Mouse (Mus musculus) forebrain, embryonic 14.5 days (tissue): ENCODE data around the gene Lsm7. TPM values are rescaled to one million over a fixed set of nuclear protein-coding genes. Genes with fewer than 3 reads are reported as not detected.
A peak's percentile ranks its signal among the peaks of the same experiment; 100 is the strongest.

Experiments
- ATAC-seq: fragments of 200-750 bp; cut with Nextera tagmentation; 2 replicates; pipeline ENCODE4 v1.8.0; 2017; ENCODE audit warnings: mild to moderate bottlenecking, moderate library complexity
- DNase-seq: peaks from one replicate; pipeline ENCODE4 v3.0.0-alpha.2; 2015; ENCODE audit warnings: low spot score
- H3K27ac ChIP-seq: fragments of 300-500 bp; sonication (generic); 2 replicates; pipeline ENCODE4 v1.5.1; 2014; ENCODE audit warnings: low read depth, mild to moderate bottlenecking, control low read depth, low read length, moderate library complexity
- H3K27me3 ChIP-seq: fragments of 300-500 bp; sonication (generic); replicated peaks from 2 replicates; pipeline ENCODE4 v1.6.1; 2014; ENCODE audit warnings: low read length, control low read depth, mixed read lengths; ENCODE audit not compliant: control insufficient read depth, insufficient read depth
- H3K36me3 ChIP-seq: fragments of 300-500 bp; sonication (generic); 2 replicates; pipeline ENCODE4 v1.6.1; 2014; ENCODE audit warnings: low read length, control low read depth; ENCODE audit not compliant: control insufficient read depth, insufficient read depth
- H3K4me1 ChIP-seq: fragments of 300-500 bp; sonication (generic); 2 replicates; pipeline ENCODE4 v1.6.1; 2014; ENCODE audit warnings: antibody characterized with exemption, low read length, control low read depth; ENCODE audit not compliant: control insufficient read depth, insufficient read depth
- H3K4me2 ChIP-seq: fragments of 300-500 bp; sonication (generic); 2 replicates; pipeline ENCODE4 v1.6.1; 2014; ENCODE audit warnings: mild to moderate bottlenecking, control low read depth, low read length
- H3K4me3 ChIP-seq: fragments of 300-500 bp; sonication (generic); 2 replicates; pipeline ENCODE4 v1.5.1; 2014; ENCODE audit warnings: low read depth, low read length, control low read depth
- H3K9ac ChIP-seq: fragments of 300-500 bp; sonication (generic); 2 replicates; pipeline ENCODE4 v1.6.1; 2014; ENCODE audit warnings: mild to moderate bottlenecking, low read length, control low read depth, moderate library complexity
- H3K9me3 ChIP-seq: fragments of 300-500 bp; sonication (generic); replicated peaks from 2 replicates; pipeline ENCODE4 v1.6.1; 2016; ENCODE audit warnings: low read length, control low read depth, mixed read lengths; ENCODE audit not compliant: control insufficient read depth
- WGBS: fragments of 180-500 bp; shearing (Covaris S2); extraction: QIAGEN DNeasy Blood & Tissue Kit; methylation state at CpG from one replicate; pipeline ENCODE4 v1.1.7; 2014; 5-methylcytosine and 5-hydroxymethylcytosine counted together
- polyA plus RNA-seq: library from polyadenylated mRNA; unstranded; fragments of >200 nt; fragmentation: Nextera tagmentation; extraction: Ambion mirVana; gene quantifications from 2 replicates; pipeline ENCODE4 v1.2.1, GENCODE M21; 2014

The Lsm7 gene
- polyA plus RNA-seq, 1 experiment from 2014 or later: 372 TPM

DNA sequence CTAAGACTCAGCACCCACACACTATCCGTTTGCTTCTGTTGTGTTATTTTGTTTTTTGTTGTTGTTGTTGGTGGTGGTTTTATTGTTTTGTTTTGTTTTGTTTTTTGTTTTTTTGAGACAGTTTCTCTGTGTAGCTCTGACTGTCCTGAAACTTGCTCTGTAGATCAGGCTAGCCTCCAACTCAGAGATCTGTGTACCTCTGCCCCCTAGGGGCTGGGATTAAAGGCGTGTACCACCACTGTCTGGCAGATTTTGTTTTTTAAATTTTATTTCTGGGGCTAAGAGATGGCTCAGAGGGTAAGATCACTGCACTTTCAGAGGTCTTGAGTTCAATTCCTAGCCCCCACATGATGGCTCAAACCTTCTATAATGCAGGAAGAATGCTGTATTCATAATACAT, 25.9 kb upstream of the Lsm7 start:
- WGBS: 75% methylated on average over 2 of the region's 2 CpGs
- no peak overlapping the region for H3K4me2 ChIP-seq
- ATAC-seq (no peak), DNase-seq (no peak)
- no peaks in the 10 kb centered on the region for H3K9me3 ChIP-seq
- H3K9ac ChIP-seq: no peak overlapping the region
- no peaks in the 10 kb centered on the region for H3K4me1 ChIP-seq
- H3K36me3 ChIP-seq: no peaks in the 10 kb centered on the region
- no peak overlapping the region for H3K4me3 ChIP-seq
- no peaks in the 10 kb centered on the region for H3K27me3 ChIP-seq
- H3K27ac ChIP-seq: no peak overlapping the region

DNA sequence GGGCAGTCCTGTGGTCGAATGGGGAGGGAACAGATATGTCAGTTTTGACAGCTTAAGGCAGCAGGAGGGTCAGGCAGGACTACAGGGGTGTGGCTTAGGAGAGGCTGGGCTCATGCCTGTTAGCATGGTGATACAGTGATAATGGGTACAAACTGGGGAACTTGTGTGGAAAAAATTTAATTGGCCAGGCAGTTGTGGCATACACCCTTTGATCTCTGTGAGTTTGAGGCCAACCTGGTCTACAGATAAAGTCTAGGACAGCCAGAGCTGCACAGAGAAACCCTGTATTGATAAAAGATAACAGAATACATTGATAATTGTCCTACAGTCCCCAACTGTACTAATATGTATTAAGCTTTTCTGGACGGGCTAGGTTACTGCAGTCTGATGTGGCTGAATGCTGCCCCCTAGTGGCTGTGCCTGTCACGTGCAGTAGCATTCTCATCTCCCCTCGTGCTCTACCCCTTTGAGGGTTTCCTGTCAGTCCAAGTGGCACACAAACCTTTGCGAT, 25.2 kb upstream of the Lsm7 start:
- H3K9ac ChIP-seq: no peak overlapping the region
- H3K4me1 ChIP-seq: no peaks in the 10 kb centered on the region
- no peak overlapping the region for H3K27ac ChIP-seq
- 21% methylated on average over 5 of the region's 5 CpGs for WGBS
- no peaks in the 10 kb centered on the region for H3K36me3 ChIP-seq
- no peaks in the 10 kb centered on the region for H3K27me3 ChIP-seq
- no peaks in the 10 kb centered on the region for H3K9me3 ChIP-seq
- ATAC-seq (peak; percentile 54; the same call in 1 of the 2 replicates), DNase-seq (peak; percentile 69)
- no peak overlapping the region for H3K4me3 ChIP-seq
- H3K4me2 ChIP-seq: no peak overlapping the region

DNA sequence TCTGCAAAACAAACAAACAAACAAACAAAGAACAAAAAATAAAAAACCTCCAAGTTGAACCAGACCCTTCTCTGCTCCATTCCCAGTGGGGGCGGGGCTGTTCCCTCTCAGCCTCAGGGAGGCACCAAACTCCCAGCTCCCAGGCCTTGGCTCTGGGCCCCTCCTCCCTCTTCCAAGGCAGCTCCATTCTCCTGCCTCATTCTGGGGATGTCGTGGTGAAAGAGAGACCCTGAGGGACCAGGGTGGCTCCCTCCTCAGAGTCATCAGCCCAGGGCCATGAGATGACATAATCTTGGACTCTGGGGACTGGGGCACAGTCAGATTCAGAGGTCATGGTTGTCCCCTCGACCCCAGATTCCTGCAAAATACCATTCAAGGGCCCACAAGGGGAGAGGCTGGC, 21.6 kb upstream of the Lsm7 start:
- ATAC-seq (no peak), DNase-seq (no peak)
- H3K27ac ChIP-seq: no peak overlapping the region
- H3K36me3 ChIP-seq: no peaks in the 10 kb centered on the region
- no peak overlapping the region for H3K4me3 ChIP-seq
- no peak overlapping the region for H3K9ac ChIP-seq
- no peaks in the 10 kb centered on the region for H3K4me1 ChIP-seq
- no peaks in the 10 kb centered on the region for H3K9me3 ChIP-seq
- H3K27me3 ChIP-seq: no peaks in the 10 kb centered on the region
- 27% methylated on average over 3 of the region's 3 CpGs for WGBS
- no peak overlapping the region for H3K4me2 ChIP-seq

DNA sequence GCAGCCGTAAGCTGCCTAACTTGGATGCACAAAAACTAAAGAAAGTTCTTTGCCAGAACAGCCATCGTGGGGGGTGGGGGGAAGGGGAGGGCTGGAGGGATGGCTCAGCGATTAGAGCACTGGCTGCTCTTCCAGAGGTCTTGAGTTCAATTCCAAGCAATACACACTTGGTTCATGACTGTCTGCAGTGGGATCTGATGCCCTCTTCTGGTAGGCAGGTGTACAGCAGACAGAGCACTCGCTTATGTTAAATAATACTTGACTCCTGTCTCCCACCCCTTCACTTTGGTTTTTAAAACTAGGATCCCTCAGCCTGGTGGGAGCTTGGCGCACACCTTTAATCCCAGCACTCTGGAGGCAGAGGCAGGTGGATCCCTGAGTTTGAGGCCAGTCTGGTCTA, 21.0 kb upstream of the Lsm7 start:
- ATAC-seq: 0 out of 2 replicates have a peak, but pooled peaks have one; percentile 44
- H3K4me3 ChIP-seq: no peak overlapping the region
- H3K9me3 ChIP-seq: no peaks in the 10 kb centered on the region
- no peak overlapping the region for H3K9ac ChIP-seq
- H3K36me3 ChIP-seq: no peaks in the 10 kb centered on the region
- 29% methylated on average over 5 of the region's 5 CpGs for WGBS
- no peaks in the 10 kb centered on the region for H3K27me3 ChIP-seq
- no peaks in the 10 kb centered on the region for H3K4me1 ChIP-seq
- peak; percentile 73 for DNase-seq
- H3K4me2 ChIP-seq: no peak overlapping the region
- H3K27ac ChIP-seq: no peak overlapping the region

DNA sequence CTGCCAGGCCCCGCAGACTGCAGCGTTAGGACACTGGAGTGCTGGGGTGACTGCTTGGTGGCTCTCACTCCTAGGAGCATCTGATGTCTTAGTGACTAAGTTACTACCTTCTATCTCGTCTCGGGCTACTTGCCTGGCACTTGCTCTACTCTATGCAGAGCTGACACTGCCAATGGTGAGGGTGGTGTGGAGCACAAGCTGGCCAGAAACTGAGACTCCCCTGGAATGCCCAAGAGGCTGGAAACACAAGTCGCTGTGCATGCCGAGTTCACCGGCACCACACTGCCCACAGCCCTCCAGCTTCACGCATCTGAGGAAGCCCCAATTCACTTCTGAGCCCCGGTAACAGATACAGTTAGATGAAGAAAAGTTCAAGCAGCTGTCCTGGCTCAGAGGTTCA, 19.0 kb upstream of the Lsm7 start:
- no peak overlapping the region for H3K4me3 ChIP-seq
- no peaks in the 10 kb centered on the region for H3K27me3 ChIP-seq
- ATAC-seq (no peak), DNase-seq (no peak)
- H3K36me3 ChIP-seq: no peaks in the 10 kb centered on the region
- no peaks in the 10 kb centered on the region for H3K4me1 ChIP-seq
- H3K9ac ChIP-seq: no peak overlapping the region
- H3K27ac ChIP-seq: no peak overlapping the region
- H3K4me2 ChIP-seq: no peak overlapping the region
- no peaks in the 10 kb centered on the region for H3K9me3 ChIP-seq
- WGBS: 80% methylated on average over 9 of the region's 9 CpGs

DNA sequence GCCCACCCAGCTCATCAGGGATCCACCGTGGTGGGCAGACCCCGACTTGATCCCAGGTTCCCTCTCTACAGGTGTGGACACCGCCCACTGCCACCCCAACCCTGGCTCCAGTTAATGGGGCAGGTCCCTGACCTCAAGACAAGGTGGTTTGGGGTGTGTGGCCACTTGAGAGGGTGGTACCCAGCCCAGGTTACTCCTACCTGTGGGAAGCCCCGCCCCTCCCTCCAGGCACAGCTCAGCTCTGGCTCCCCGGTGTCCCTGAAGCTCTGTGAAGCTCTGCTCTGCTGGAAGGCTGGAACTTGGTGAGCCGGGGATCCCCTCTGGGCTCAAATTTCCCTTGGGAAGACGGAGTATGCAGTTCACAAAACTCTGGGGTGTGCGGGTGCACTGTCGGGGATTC, 16.6 kb upstream of the Lsm7 start, which contains the start of gene Tmprss9:
Gene Tmprss9 (plus strand): TSS at position 268 of the 400 bp plus-strand sequence.
- no peak within 1 kb of the TSS for H3K27ac ChIP-seq
- WGBS: 38% methylated on average over 9 of the region's 9 CpGs
- no peak within 1 kb of the TSS for H3K4me3 ChIP-seq
- H3K4me2 ChIP-seq: no peak within 1 kb of the TSS
- no peak for DNase-seq
- H3K27me3 ChIP-seq: no peaks in the 10 kb centered on the region
- no peaks in the 10 kb centered on the region for H3K9me3 ChIP-seq
- ATAC-seq: no peak
- H3K9ac ChIP-seq: no peak within 1 kb of the TSS
- no peaks in the 10 kb centered on the region for H3K4me1 ChIP-seq
- peaks cover 15% of the 10 kb centered on the region; the same call in 1 of the 2 replicates for H3K36me3 ChIP-seq

DNA sequence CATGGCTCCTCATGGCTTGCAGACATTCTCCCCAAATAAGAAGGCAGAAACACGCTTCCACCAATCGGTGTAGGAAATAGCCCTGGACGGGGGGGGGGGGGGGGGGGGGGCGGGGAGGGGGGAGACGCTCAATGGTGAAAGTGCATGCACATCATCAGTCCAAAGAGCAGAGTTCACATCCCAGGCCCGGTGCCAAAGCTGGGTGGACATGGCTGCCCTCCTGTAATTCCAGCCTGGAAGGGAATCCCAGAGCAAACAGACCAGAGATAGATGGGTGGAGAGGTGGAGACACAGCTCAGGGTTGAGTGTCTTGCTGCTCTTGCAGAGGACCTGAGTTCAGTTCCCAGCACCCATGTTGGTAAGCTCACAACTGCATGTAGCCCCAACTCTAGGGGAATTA, 16.0 kb upstream of the Lsm7 start:
- ATAC-seq (no peak), DNase-seq (no peak)
- Histone ChIP-seq H3K36me3 (peaks cover 21% of the 10 kb centered on the region; the same call in 1 of the 2 replicates), H3K9ac (no peak overlapping the region), H3K4me1 (no peaks in the 10 kb centered on the region), H3K4me3 (no peak overlapping the region), H3K27me3 (no peaks in the 10 kb centered on the region), H3K27ac (no peak overlapping the region), H3K9me3 (no peaks in the 10 kb centered on the region), H3K4me2 (no peak overlapping the region)
- WGBS: 81% methylated on average over 4 of the region's 6 CpGs

DNA sequence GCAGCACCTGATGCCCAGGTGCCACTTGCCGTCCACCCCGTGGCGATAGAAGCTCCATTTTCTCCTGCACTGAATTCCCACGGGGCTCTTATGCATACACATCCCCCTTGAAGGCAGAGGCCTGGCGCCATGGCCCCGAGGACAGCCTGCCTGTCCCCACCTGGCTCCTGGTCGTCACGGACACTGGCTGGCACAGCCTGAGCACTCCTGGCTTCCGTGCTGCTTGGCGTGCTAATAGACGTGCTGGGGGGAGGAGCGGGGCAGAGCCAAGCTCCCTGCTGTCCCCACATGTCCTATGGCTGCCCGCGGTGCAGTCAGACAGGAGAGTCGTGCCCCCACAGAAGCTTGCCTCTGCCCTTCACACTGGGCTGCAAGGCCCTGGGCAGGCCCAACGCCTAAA, 9.4 kb upstream of the Lsm7 start:
- Histone ChIP-seq H3K4me1 (no peaks in the 10 kb centered on the region), H3K9me3 (no peaks in the 10 kb centered on the region), H3K4me3 (no peak overlapping the region), H3K4me2 (no peak overlapping the region), H3K9ac (no peak overlapping the region), H3K27me3 (no peaks in the 10 kb centered on the region), H3K27ac (no peak overlapping the region), H3K36me3 (peaks cover 62% of the 10 kb centered on the region)
- DNase-seq: no peak
- 86% methylated on average over 16 of the region's 16 CpGs for WGBS
- no peak for ATAC-seq

DNA sequence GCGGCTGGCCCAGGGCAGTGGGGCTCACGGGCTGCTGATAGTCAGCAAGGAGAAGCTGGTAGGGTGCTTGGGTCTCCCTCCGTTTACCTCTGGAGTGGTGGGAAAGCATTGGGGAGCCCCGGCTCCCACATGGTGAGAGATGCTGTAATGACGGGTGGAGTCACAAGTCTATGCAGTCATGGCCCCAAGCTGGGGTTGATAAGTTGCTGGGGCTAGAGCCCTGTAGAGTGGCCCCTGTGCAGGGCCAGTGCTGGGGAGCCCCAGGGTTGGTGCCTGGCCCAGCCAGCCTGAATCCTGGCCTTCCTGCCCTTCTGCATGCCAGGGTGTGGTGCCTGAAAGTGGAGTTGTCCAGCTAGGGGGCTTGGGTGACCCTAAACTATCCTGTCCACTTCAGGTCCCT, 7.3 kb upstream of the Lsm7 start:
- H3K27ac ChIP-seq: no peak overlapping the region
- peaks cover 53% of the 10 kb centered on the region for H3K36me3 ChIP-seq
- no peaks in the 10 kb centered on the region for H3K4me1 ChIP-seq
- no peaks in the 10 kb centered on the region for H3K9me3 ChIP-seq
- WGBS: 94% methylated on average over 5 of the region's 5 CpGs
- H3K4me3 ChIP-seq: no peak overlapping the region
- H3K4me2 ChIP-seq: no peak overlapping the region
- no peaks in the 10 kb centered on the region for H3K27me3 ChIP-seq
- DNase-seq (no peak), ATAC-seq (no peak)
- H3K9ac ChIP-seq: no peak overlapping the region
